Mouse (Mus musculus): ENCODE measurements at regions not wholly inside any gene's neighbourhood (a gene's known extent, or its start where the extent isn't known, plus 50 kb on each side); places are given as distances from the start of the nearest gene placed in this dataset.
A peak's percentile ranks its signal among the peaks of the same experiment; 100 is the strongest.

DNA sequence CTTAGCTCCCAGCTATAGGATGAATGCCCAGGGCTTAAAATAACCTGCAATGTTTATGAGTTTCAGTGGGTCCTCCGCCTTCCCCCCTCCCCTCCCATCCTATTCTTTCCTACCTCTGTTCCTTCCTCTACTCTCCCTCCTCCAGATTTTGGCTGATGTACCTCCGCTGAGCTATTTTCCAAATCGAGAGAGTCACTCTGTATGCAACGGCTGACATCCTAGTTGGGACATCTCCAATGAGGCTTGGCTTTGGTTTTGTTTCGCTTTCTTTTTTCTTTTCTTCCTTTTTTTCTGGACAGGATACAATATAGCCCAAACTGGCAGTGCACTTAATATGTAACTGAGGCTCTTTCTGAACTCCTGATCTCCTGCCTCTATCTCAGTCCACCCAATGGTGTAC, 76.7 kb upstream of the Klf7 start:
- no peak for DNase-seq

- no peak for DNase-seq
Observed at GRCm38 (mm10) chr1:64198322-64198721, 76.2 kb upstream of the Klf7 start.

DNA sequence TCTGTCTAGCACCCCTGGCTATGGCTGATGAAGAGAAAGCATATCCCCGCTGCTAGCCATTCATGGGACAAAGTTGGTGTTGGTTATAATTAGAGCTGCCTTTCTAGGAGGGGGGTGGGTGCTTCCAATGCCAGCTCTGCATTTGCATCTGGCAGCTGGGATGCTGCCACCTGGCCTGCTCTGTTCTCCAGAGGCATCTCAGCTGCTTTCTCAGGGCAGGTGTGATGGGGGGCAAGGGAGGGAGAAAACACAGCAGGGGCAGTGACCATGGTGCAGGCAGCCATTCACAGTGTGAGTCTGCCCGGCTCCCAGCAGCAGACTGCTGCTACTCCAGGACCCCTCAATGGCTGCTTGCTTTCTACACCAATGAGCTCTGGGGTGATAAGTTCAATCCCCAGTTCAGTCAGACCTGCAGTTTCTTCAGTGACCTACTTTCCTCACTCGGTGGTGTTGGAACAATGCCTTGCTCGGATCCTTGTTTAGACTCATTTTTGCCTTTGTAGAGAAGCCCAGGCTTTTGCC, 73.9 kb upstream of the Klf7 start:
- DNase-seq = no peak

DNA sequence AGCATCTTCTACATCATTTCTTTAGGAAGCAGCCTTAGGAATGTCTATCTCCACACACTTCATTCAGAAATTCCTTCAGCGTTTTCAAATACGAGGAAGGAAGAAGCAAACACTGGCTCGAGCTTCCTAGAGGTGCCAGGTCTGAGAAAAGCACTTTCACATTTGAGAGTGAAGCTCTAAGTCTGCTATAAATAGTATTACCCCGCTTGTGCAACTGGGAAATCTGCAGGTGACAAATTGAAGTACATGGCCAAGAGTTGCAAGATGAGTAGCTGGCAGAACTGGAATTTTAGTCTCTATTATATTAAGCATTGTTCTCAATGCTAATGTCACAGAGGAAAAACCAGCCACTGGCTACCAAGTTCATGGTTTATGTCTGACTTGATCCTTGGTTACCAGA, 73.2 kb upstream of the Klf7 start:
- DNase-seq = no peak

- peak; percentile 31 for DNase-seq
Observed at GRCm38 (mm10) chr1:64193150-64193838, 71.2 kb upstream of the Klf7 start.

- no peak for DNase-seq
Observed at GRCm38 (mm10) chr1:64192736-64193135, 70.7 kb upstream of the Klf7 start.

GRCm38 (mm10) chr1:64191242-64192220, 69.4 kb upstream of the Klf7 start:
- DNase-seq = no peak

DNA sequence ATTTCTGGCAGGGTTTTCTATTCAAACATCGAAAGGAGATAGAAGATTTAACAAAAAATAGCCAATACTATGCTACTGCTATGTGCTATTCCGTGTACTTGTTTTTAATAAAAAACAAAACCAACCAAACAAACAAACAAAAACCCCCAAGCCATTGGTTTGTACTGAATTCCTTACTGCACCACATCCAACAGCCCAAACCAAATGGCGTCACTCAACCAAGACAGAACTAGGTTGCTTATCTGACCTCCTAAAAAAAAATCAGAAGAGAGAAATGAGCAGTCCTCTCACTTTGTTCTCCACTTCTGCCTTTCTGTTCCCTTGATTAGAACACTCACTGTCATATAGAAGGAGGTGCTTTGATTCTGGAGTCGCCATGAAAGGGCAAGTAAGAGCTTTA, 68.6 kb upstream of the Klf7 start:
- no peak for DNase-seq

GRCm38 (mm10) chr1:64190097-64190496, 68.0 kb upstream of the Klf7 start:
- no peak for DNase-seq

GRCm38 (mm10) chr1:64189471-64189870, 67.4 kb upstream of the Klf7 start:
- no peak for DNase-seq

GRCm38 (mm10) chr1:64187796-64188513, 65.9 kb upstream of the Klf7 start:
- no peak for DNase-seq

GRCm38 (mm10) chr1:64173708-64174107, 51.6 kb upstream of the Klf7 start:
- DNase-seq = no peak

GRCm38 (mm10) chr1:64172122-64172521, 50.0 kb upstream of the Klf7 start:
- DNase-seq = no peak

Small RNA genes lying in the stretch of these regions (microRNA-seq; reads per million reads assigned to microRNA genes)
- 0 reads per million in 2 experiments for gene Gm25748

All from adrenal gland, postnatal 14 days (tissue).